Mouse (Mus musculus) G1E (cell line): ENCODE measurements around the gene Rpn1.

Source experiments
- CTCF ChIP-seq: IDR thresholded peaks from 2 replicates; pipeline ENCODE4 v1.5.1; 2012; ENCODE audit warnings: low read depth, low read length, inconsistent platforms, mixed read lengths
- GATA1 ChIP-seq: IDR thresholded peaks from 2 replicates; pipeline ENCODE4 v1.6.1; 2012; ENCODE audit warnings: borderline replicate concordance, low read length, inconsistent platforms, mixed read lengths

- TF ChIP-seq CTCF: peak; percentile 82
- TF ChIP-seq GATA1: no peak
Observed at GRCm38 (mm10) chr6:88113139-88113538, 28.9 kb downstream of the Rpn1 start.
